Mouse (Mus musculus): ENCODE data around the gene Gm9918. TPM values are rescaled to one million over a fixed set of nuclear protein-coding genes. Genes with fewer than 3 reads are reported as not detected.

The Gm9918 gene
- polyA plus RNA-seq, 1 experiment, result not detected

DNA sequence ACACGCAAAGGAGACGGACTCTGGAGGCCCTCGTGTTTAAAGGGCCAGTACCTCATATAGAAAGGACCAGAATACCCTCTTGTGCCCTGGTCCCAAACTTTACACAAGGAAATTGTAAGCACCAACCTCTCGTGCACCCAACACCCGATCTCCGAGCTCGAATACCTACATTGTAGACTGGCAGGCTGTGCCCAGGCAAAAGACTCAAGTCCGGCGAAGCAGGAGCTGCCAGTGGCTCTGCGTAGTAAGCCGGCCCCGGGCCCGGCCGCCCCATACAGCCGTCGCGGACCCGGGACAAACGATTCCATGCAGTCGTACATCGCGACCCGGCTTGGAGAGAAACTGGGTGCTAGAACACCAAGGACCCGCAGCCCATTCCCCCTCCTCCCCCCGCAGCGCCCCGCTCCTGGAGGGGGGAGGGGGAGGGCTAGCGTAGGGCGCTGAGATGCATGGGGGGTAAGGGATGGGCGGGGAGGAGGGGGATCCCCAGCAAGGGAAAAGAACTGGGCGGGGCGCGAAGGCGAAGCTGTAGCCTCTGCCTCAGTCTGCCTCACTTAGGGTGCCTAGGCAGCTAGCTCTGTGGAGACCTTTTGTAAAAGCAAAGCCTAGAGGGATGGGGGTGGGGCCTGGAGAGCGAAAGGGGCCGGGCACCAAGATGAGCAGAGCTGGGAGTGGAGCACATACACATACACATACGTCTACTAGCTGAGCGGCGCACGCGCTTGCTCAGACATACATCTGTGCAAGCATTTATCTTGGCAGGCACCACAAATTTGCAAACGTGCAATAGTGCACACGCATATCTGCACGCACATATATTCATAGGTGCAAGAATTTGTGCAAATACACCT, 24.2 kb upstream of the Gm9918 start:
- H3K4me1 ChIP-seq (ENCODE audit: control insufficient read depth, insufficient read depth, insufficient read length), result peaks cover 12% of the 10 kb centered on the region
- under 1% methylated on average over 37 of the region's 44 CpGs for WGBS
- DNase-seq (ENCODE audit: low read depth in 1 of 2, low spot score in 2 of 2), result peak; percentile 50 to 60
- H3K36me3 ChIP-seq (ENCODE audit: control insufficient read depth, insufficient read depth, low read length), result no peaks in the 10 kb centered on the region
- TF ChIP-seq CTCF (IDR thresholded peaks at IDR 0.05; ENCODE audit: extremely low read depth, insufficient read depth, insufficient read length, insufficient replicate concordance) (no peak), POLR2A (IDR thresholded peaks at IDR 0.05; ENCODE audit: low read depth, low read length) (peak; percentile 21; the same call in 1 of the 2 replicates)
- peaks cover 11% of the 10 kb centered on the region for H3K27me3 ChIP-seq (ENCODE audit: control insufficient read depth, insufficient read depth, low read length)
- peak overlapping the region; percentile 86 for H3K27ac ChIP-seq (ENCODE audit: insufficient read depth, low read length)
- H3K4me3 ChIP-seq (ENCODE audit: extremely low read depth, insufficient read depth, insufficient read length), result peak overlapping the region; percentile 59

DNA sequence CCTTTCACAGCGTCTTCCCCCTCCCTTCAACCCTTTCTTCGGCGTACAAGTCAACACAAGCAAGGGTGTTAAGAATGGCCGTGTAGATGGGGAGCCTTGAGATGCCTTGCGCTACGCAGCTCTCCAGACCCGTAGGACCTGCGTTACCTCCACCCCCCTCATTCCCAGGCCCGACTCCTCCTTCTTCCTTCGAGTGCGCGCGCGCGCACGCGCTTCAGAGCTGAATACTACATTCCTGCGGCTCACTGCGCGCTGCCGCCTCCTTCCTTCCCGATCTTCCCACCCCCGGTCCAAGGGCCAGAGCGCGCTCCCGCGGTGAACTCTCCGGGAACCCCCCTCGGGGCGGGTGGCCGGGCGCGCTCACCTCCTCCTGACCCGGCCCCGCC, 23.5 kb upstream of the Gm9918 start:
- H3K27ac ChIP-seq (ENCODE audit: insufficient read depth, low read length), result peak overlapping the region; percentile 77
- H3K36me3 ChIP-seq (ENCODE audit: control insufficient read depth, insufficient read depth, low read length), result no peaks in the 10 kb centered on the region
- DNase-seq (ENCODE audit: low read depth in 1 of 2, low spot score in 2 of 2), result peak; percentile 35 to 61
- peak overlapping the region; percentile 59 for H3K4me3 ChIP-seq (ENCODE audit: extremely low read depth, insufficient read depth, insufficient read length)
- peaks cover 12% of the 10 kb centered on the region for H3K4me1 ChIP-seq (ENCODE audit: control insufficient read depth, insufficient read depth, insufficient read length)
- peaks cover 11% of the 10 kb centered on the region for H3K27me3 ChIP-seq (ENCODE audit: control insufficient read depth, insufficient read depth, low read length)
- under 1% methylated on average over 34 of the region's 35 CpGs for WGBS
- TF ChIP-seq CTCF (IDR thresholded peaks at IDR 0.05; ENCODE audit: extremely low read depth, insufficient read depth, insufficient read length, insufficient replicate concordance), result no peak
- TF ChIP-seq POLR2A (IDR thresholded peaks at IDR 0.05; ENCODE audit: low read depth, low read length), result no peak

DNA sequence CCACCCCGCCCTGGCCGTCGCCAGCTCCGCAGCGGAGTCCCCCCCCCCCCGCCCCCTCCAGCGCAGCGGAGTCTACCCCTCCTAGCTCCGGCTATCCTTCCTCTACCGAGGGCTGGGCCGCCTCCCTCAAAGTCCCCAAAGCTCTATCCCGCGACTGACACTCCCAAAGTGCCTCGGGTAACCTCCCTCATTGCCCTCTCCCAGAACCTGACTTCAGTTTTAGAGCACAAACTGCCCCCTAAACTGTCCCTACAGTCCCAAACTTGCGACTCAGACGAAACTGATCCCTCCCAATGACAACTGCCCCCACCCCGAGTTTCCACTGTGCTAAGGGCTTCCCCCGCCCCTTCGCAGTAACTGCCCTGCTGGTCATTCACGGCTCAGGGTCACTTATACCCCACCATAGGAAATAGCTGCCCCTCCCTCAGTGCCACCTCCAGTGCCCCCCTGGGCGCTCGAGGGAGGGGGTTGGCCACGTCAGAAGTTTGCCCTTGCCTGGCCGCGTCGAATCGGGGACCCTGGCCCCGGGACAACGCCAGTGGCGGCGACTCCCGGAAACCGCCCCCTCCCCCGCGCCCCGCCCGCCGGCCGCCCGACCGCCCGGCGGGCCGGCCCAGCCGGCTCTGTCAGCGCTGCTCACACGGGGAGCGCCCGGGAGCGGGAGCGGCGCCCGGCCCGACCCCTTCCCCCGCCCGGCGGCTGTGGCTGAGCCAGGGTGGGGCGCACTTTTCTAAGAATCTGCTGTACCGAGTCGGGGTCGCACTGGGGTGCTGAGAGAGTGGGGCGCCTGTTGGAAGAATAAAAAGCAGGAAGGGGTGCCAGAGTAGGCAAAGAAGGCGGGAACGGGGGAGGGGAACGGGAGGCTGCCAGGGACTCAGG, 22.9 kb upstream of the Gm9918 start:
- peak overlapping the region; percentile 59 for H3K4me3 ChIP-seq (ENCODE audit: extremely low read depth, insufficient read depth, insufficient read length)
- under 1% methylated on average over 65 of the region's 65 CpGs for WGBS

DNA sequence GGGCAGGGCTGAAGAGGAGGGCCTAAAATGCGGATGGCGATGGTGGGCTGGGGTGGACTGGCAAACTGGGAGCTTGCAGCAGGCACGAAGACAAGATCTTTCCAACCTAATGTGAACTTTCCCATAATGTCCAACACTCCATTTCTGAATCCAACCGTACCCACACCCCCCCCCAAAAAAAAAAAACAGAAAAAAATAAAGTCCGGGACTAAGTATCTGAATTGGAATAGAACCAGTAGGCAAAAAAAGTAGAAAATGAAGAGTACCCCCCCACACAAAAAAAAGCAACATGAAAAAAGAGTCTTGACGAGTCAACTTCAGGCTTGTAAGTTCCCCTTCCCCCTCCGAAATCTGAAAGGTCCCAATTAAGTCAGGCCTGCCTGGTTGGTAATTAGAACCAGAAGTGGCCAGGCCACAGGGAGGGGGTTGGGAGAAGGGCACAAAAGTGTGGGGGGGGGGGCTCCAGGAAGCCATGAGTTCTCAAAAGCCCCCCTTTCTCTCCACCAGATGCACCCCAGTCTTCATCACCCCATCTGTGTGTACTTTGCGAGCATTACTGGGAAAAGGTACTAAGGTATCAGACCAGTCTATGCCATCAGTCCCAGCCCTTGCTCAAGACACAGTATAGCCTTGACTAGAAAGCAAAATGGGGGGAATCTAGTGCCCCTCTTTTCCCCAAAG, 22.1 kb upstream of the Gm9918 start:
- 13% methylated on average over 8 of the region's 8 CpGs for WGBS

More for the DNA sequence above, 22.9 kb upstream of the Gm9918 start:
- H3K36me3 ChIP-seq (ENCODE audit: control insufficient read depth, insufficient read depth, low read length), result no peaks in the 10 kb centered on the region
- H3K4me1 ChIP-seq (ENCODE audit: control insufficient read depth, insufficient read depth, insufficient read length), result peaks cover 12% of the 10 kb centered on the region
- DNase-seq (ENCODE audit: low read depth in 1 of 2, low spot score in 2 of 2), result no peak
- H3K27ac ChIP-seq (ENCODE audit: insufficient read depth, low read length), result peak overlapping the region; percentile 78
- H3K27me3 ChIP-seq (ENCODE audit: control insufficient read depth, insufficient read depth, low read length), result peaks cover 11% of the 10 kb centered on the region
- no peak; the same call in 1 of the 2 replicates for TF ChIP-seq POLR2A (IDR thresholded peaks at IDR 0.05; ENCODE audit: low read depth, low read length)

DNA sequence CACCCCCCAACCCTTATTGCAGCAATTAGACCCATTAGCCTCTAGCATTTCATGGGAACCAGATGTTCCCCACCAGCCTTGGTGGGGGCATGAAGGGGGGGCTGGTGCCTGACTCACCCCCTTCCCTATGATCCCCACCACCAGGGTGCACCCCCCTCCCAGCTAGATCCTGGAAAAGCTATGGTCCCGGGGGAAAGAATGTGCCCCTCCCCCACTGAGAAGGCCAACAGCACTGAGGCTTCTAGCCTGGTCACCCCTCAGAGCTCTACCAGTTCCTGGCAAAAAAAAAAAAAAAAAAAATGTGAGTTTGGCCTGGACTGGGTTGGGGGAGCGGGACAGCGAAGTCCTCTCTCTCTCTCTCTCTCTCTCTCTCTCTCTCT, 21.6 kb upstream of the Gm9918 start:
- no peak for TF ChIP-seq POLR2A (IDR thresholded peaks at IDR 0.05; ENCODE audit: low read depth, low read length)
- no peak for TF ChIP-seq CTCF (IDR thresholded peaks at IDR 0.05; ENCODE audit: extremely low read depth, insufficient read depth, insufficient read length, insufficient replicate concordance)
- no peak for DNase-seq (ENCODE audit: low read depth in 1 of 2, low spot score in 2 of 2)
- Histone ChIP-seq H3K4me1 (ENCODE audit: control insufficient read depth, insufficient read depth, insufficient read length) (peaks cover 7% of the 10 kb centered on the region), H3K27me3 (ENCODE audit: control insufficient read depth, insufficient read depth, low read length) (peaks cover 11% of the 10 kb centered on the region), H3K27ac (ENCODE audit: insufficient read depth, low read length) (no peak overlapping the region), H3K4me3 (ENCODE audit: extremely low read depth, insufficient read depth, insufficient read length) (no peak overlapping the region), H3K36me3 (ENCODE audit: control insufficient read depth, insufficient read depth, low read length) (no peaks in the 10 kb centered on the region)
- WGBS, result 35% methylated on average over 3 of the region's 3 CpGs

More for the DNA sequence above, 22.1 kb upstream of the Gm9918 start:
- H3K4me3 ChIP-seq (ENCODE audit: extremely low read depth, insufficient read depth, insufficient read length), result peak overlapping the region; percentile 54; the same call in 1 of the 2 replicates
- H3K4me1 ChIP-seq (ENCODE audit: control insufficient read depth, insufficient read depth, insufficient read length), result peaks cover 8% of the 10 kb centered on the region
- no peaks in the 10 kb centered on the region for H3K36me3 ChIP-seq (ENCODE audit: control insufficient read depth, insufficient read depth, low read length)
- TF ChIP-seq POLR2A (IDR thresholded peaks at IDR 0.05; ENCODE audit: low read depth, low read length) (no peak), CTCF (IDR thresholded peaks at IDR 0.05; ENCODE audit: extremely low read depth, insufficient read depth, insufficient read length, insufficient replicate concordance) (no peak)
- H3K27me3 ChIP-seq (ENCODE audit: control insufficient read depth, insufficient read depth, low read length), result peaks cover 11% of the 10 kb centered on the region
- peak overlapping the region; percentile 77 for H3K27ac ChIP-seq (ENCODE audit: insufficient read depth, low read length)
- no peak for DNase-seq (ENCODE audit: low read depth in 1 of 2, low spot score in 2 of 2)

DNA sequence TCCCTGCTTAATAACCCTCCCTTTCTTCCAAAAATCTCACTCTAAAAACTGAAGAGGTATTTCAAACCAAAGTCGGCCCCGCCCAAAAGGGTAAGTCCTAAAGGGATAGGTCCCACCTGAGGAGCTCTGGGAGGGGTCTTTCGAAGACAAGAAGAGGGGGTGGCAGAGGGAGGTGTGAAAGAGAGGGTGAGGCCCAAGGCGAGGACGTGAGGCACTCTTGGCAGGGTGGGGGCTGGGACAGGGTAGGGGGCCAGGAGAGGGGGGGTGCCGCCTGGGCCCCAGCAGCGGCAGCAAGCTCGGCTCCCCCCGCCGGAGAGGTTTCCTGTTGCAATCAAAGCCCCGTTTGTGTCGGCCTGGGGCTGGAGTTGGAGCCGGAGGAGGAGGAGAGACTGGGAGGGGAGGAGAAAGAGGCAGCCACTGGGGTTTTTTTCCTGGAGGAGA, 21.1 kb upstream of the Gm9918 start:
- WGBS, result 21% methylated on average over 13 of the region's 13 CpGs
- H3K4me3 ChIP-seq (ENCODE audit: extremely low read depth, insufficient read depth, insufficient read length), result no peak overlapping the region
- peaks cover 11% of the 10 kb centered on the region for H3K27me3 ChIP-seq (ENCODE audit: control insufficient read depth, insufficient read depth, low read length)
- no peaks in the 10 kb centered on the region for H3K36me3 ChIP-seq (ENCODE audit: control insufficient read depth, insufficient read depth, low read length)
- no peak for TF ChIP-seq CTCF (IDR thresholded peaks at IDR 0.05; ENCODE audit: extremely low read depth, insufficient read depth, insufficient read length, insufficient replicate concordance)
- TF ChIP-seq POLR2A (IDR thresholded peaks at IDR 0.05; ENCODE audit: low read depth, low read length), result no peak
- no peak for DNase-seq (ENCODE audit: low read depth in 1 of 2, low spot score in 2 of 2)
- no peak overlapping the region for H3K27ac ChIP-seq (ENCODE audit: insufficient read depth, low read length)
- peaks cover 7% of the 10 kb centered on the region for H3K4me1 ChIP-seq (ENCODE audit: control insufficient read depth, insufficient read depth, insufficient read length)
